Mouse (Mus musculus) ES-Bruce4 (cell line): ENCODE measurements around the gene Jmjd6.

Experiments
- CTCF ChIP-seq: IDR thresholded peaks from one replicate; pipeline ENCODE4 v1.8.1; 2011; ENCODE audit warnings: low read depth, low read length
- EP300 ChIP-seq: IDR thresholded peaks from 2 replicates; pipeline ENCODE4 v1.6.1; 2011; ENCODE audit warnings: low read depth, low read length; ENCODE audit not compliant: insufficient read depth
- POLR2A ChIP-seq: IDR thresholded peaks from one replicate; pipeline ENCODE4 v1.8.1; 2011; ENCODE audit warnings: low read length; ENCODE audit not compliant: insufficient read depth

DNA sequence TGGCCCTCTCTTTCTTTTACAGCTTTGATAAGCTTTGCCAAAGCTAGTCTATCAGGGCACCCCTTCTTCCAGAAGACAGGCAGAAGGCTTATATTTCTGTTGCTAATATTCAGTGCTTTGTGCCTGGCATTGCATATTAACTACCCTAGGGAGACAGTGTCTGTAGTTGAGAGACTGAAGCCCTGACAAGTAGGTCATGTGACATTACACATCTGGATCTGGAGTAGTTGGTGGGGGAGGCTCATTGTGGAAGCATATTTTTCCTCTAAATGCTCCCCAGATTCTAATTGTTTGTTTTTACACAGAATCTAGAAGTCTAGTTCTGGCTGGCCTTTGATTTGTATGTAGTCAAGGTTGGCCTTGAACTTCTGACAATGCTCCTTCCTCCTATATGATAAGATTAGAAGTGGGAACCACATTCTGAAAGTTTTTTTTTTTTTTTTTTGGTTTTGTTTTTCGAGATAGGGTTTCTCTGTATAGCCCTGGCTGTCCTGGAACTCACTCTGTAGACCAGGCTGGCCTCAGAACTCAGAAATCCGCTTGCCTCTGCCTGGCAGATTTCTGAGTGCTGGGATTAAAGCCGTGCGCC, 3.4 kb upstream of the Jmjd6 start:
- TF ChIP-seq CTCF (no peak), POLR2A (no peak), EP300 (no peak)
